Mouse (Mus musculus): ENCODE results near the gene Rfc5.

Gene Rfc5

GRCm38 (mm10) chr5:117374372-117375049, 14.3 kb downstream of the Rfc5 start:
- no peak for DNase-seq (ENCODE audit: low read depth, low spot score)

GRCm38 (mm10) chr5:117373418-117373817, 15.4 kb downstream of the Rfc5 start:
- no peak for DNase-seq (ENCODE audit: low read depth, low spot score)

- no peak for DNase-seq (ENCODE audit: low read depth, low spot score)
Measured at GRCm38 (mm10) chr5:117370592-117370991, 18.3 kb downstream of the Rfc5 start.

- no peak for DNase-seq (ENCODE audit: low read depth, low spot score)
Measured at GRCm38 (mm10) chr5:117367206-117367605, 21.6 kb downstream of the Rfc5 start.

- no peak for DNase-seq (ENCODE audit: low read depth, low spot score)
Measured at GRCm38 (mm10) chr5:117365904-117366561, 22.8 kb downstream of the Rfc5 start.

- DNase-seq (ENCODE audit: low read depth, low spot score) = no peak
Measured at GRCm38 (mm10) chr5:117364821-117365220, 24.0 kb downstream of the Rfc5 start.

- DNase-seq (ENCODE audit: low read depth, low spot score) = no peak
Measured at GRCm38 (mm10) chr5:117363066-117363782, 25.6 kb downstream of the Rfc5 start.

GRCm38 (mm10) chr5:117361590-117361989, 27.3 kb downstream of the Rfc5 start:
- no peak for DNase-seq (ENCODE audit: low read depth, low spot score)

- DNase-seq (ENCODE audit: low read depth, low spot score) = no peak
Measured at GRCm38 (mm10) chr5:117360631-117361541, 28.0 kb downstream of the Rfc5 start.

- DNase-seq (ENCODE audit: low read depth, low spot score) = no peak
Measured at GRCm38 (mm10) chr5:117360228-117360515, 28.7 kb downstream of the Rfc5 start.

- no peak for DNase-seq (ENCODE audit: low read depth, low spot score)
Measured at GRCm38 (mm10) chr5:117359497-117360227, 29.2 kb downstream of the Rfc5 start.

- DNase-seq (ENCODE audit: low read depth, low spot score) = peak; percentile 80
Measured at GRCm38 (mm10) chr5:117358725-117359124, 30.1 kb downstream of the Rfc5 start.

- DNase-seq (ENCODE audit: low read depth, low spot score) = no peak
Measured at GRCm38 (mm10) chr5:117358248-117358630, 30.6 kb downstream of the Rfc5 start.

GRCm38 (mm10) chr5:117357478-117358247, 31.2 kb downstream of the Rfc5 start:
- DNase-seq (ENCODE audit: low read depth, low spot score) = peak; percentile 50

- DNase-seq (ENCODE audit: low read depth, low spot score) = peak; percentile 84
Measured at GRCm38 (mm10) chr5:117357129-117357477, 31.7 kb downstream of the Rfc5 start, which contains the start of gene Wsb2. Gene Wsb2, plus strand, starts transcription at chr5:117357304.

GRCm38 (mm10) chr5:117356365-117357128, 32.3 kb downstream of the Rfc5 start:
- peak; percentile 41 for DNase-seq (ENCODE audit: low read depth, low spot score)

GRCm38 (mm10) chr5:117355648-117356303, 33.1 kb downstream of the Rfc5 start:
- peak; percentile 50 for DNase-seq (ENCODE audit: low read depth, low spot score)

- DNase-seq (ENCODE audit: low read depth, low spot score) = no peak
Measured at GRCm38 (mm10) chr5:117354121-117354520, 34.7 kb downstream of the Rfc5 start.

GRCm38 (mm10) chr5:117348279-117348678, 40.6 kb downstream of the Rfc5 start:
- no peak for DNase-seq (ENCODE audit: low read depth, low spot score)

All from CD4-positive, CD25-positive, alpha-beta regulatory T cell, adult 2 months (primary cell).